Comparison of ENCODE assay signal across 13 mouse cellular contexts in the genomic region with DNA sequence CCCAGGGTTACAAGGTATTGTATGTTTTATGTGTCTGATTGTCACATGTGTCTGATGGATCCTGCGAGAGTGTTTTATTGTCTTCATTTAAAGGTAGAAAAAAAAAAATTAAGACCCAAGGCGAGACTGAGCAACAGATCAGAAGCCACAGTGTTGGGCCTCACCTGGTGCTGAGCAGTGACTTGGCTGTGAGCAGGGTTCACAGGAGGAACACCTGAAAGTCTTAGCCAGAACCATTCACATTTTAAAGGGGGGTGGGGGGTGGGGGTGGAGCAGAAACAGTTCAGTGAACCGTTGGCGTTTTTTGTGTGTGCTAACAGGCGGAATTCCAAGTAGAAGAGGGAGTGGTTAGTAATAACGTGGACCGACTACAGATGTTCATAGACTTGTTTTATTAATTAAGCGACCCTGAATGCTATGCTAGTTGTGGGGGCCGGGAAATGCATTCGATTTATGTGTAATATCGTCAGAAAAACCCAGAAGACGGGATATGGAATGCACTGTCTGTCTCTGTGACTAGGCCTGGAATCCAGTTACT.
DNase-seq lines count a peak whose midpoint lies in the region; ATAC-seq and TF ChIP-seq lines count a peak whose summit lies in the region.
"Had no signal": no experiment of that assay in that cellular context is flagged by ENCODE, and none has a peak within 500 bp of the region (broad histone marks: within the 10 kb centered on the region; RNA-seq: fewer than 3 reads in every experiment).

No protein-coding gene starts in this region.

- H3K27me3 ChIP-seq in forebrain, embryonic 10.5 days (ENCODE audit: poor library complexity, severe bottlenecking): no peaks in the 10 kb centered on the region
- no peaks in the 10 kb centered on the region for H3K27me3 ChIP-seq in forebrain, postnatal 0 days (ENCODE audit: insufficient read depth, low read length)
- H3K27me3 ChIP-seq in forebrain, embryonic 16.5 days (replicated peaks; ENCODE audit: control insufficient read depth, insufficient read depth, low read length): no peaks in the 10 kb centered on the region
- H3K27me3 ChIP-seq in limb, embryonic 15.5 days: no peaks in the 10 kb centered on the region
- H3K27me3 ChIP-seq: liver, embryonic 15.5 days had no signal

- no peaks in the 10 kb centered on the region for H3K9me3 ChIP-seq in forebrain, embryonic 10.5 days
- H3K9me3 ChIP-seq in forebrain, postnatal 0 days (ENCODE audit: low read length): no peaks in the 10 kb centered on the region
- no peaks in the 10 kb centered on the region for H3K9me3 ChIP-seq in forebrain, embryonic 16.5 days (ENCODE audit: control insufficient read depth, low read length)
- H3K9me3 ChIP-seq in limb, embryonic 15.5 days: no peaks in the 10 kb centered on the region
- H3K9me3 ChIP-seq: liver, embryonic 15.5 days had no signal

- peaks cover 48% of the 10 kb centered on the region for H3K4me1 ChIP-seq in forebrain, embryonic 10.5 days
- peaks cover 8% of the 10 kb centered on the region for H3K4me1 ChIP-seq in forebrain, postnatal 0 days (ENCODE audit: insufficient read depth)
- H3K4me1 ChIP-seq in forebrain, embryonic 16.5 days (replicated peaks; ENCODE audit: control insufficient read depth, insufficient read depth, low read length): peaks cover 13% of the 10 kb centered on the region
- H3K4me1 ChIP-seq in limb, embryonic 15.5 days: peaks cover 37% of the 10 kb centered on the region
- H3K4me1 ChIP-seq: liver, embryonic 15.5 days had no signal

- H3K27ac ChIP-seq in forebrain, embryonic 10.5 days: peak overlapping the region; percentile 84
- H3K27ac ChIP-seq in forebrain, postnatal 0 days (ENCODE audit: low read depth, low read length): no peak overlapping the region
- no peak overlapping the region for H3K27ac ChIP-seq in forebrain, embryonic 16.5 days (ENCODE audit: low read length)
- peak overlapping the region; percentile 74; the same call in 1 of the 2 replicates for H3K27ac ChIP-seq in limb, embryonic 15.5 days
- H3K27ac ChIP-seq: liver, embryonic 15.5 days had no signal

- no peak for DNase-seq in forebrain, embryonic 10.5 days (ENCODE audit: extremely low spot score, low spot score)
- no peak for DNase-seq in forebrain, postnatal 0 days
- peak; percentile 7 for DNase-seq in ES-CJ7 (ENCODE audit: low read depth, low spot score)
- DNase-seq in adrenal gland, postnatal 25 days: no peak
- DNase-seq in urinary bladder, postnatal 14 days (ENCODE audit: low spot score): no peak
- DNase-seq in MN1 (ENCODE audit: low spot score): no peak
- DNase-seq: adrenal gland, adult 2 months; cerebellum, adult 11 months; layer of hippocampus, postnatal 36 days; thymus, adult 2 months had no signal

- H3K36me3 ChIP-seq in forebrain, embryonic 10.5 days (replicated peaks): no peaks in the 10 kb centered on the region
- H3K36me3 ChIP-seq in forebrain, postnatal 0 days (ENCODE audit: insufficient read depth): no peaks in the 10 kb centered on the region
- no peaks in the 10 kb centered on the region for H3K36me3 ChIP-seq in forebrain, embryonic 16.5 days (ENCODE audit: control insufficient read depth, insufficient read depth)
- no peaks in the 10 kb centered on the region for H3K36me3 ChIP-seq in limb, embryonic 15.5 days
- H3K36me3 ChIP-seq: liver, embryonic 15.5 days had no signal

- H3K4me2 ChIP-seq in forebrain, postnatal 0 days (ENCODE audit: low read depth): no peak overlapping the region
- H3K4me2 ChIP-seq in forebrain, embryonic 16.5 days (ENCODE audit: low read length): no peak overlapping the region
- no peak overlapping the region for H3K4me2 ChIP-seq in limb, embryonic 15.5 days
- H3K4me2 ChIP-seq: liver, embryonic 15.5 days had no signal

- ATAC-seq in forebrain, postnatal 0 days: no peak
- ATAC-seq in forebrain, embryonic 16.5 days: 0 out of 2 replicates have a peak, but pooled peaks have one; percentile 12
- 0 out of 2 replicates have a peak, but pooled peaks have one; percentile 48 for ATAC-seq in limb, embryonic 15.5 days (ENCODE audit: insufficient number of reproducible peaks, low FRiP score, low TSS enrichment, low read depth)

- WGBS in forebrain, embryonic 10.5 days: 24% methylated on average over 12 of the region's 12 CpGs
- WGBS in forebrain, postnatal 0 days: 22% methylated on average over 12 of the region's 12 CpGs
- 19% methylated on average over 12 of the region's 12 CpGs for WGBS in forebrain, embryonic 16.5 days
- WGBS in limb, embryonic 15.5 days: 14% methylated on average over 12 of the region's 12 CpGs

- TF ChIP-seq CTCF in forebrain, postnatal 0 days (IDR thresholded peaks at IDR 0.05; ENCODE audit: low read depth): no peak

- no peak overlapping the region for H3K4me3 ChIP-seq in forebrain, embryonic 10.5 days
- H3K4me3 ChIP-seq in forebrain, postnatal 0 days (ENCODE audit: low read depth, low read length): no peak overlapping the region
- no peak overlapping the region for H3K4me3 ChIP-seq in forebrain, embryonic 16.5 days (replicated peaks; ENCODE audit: low read length)
- H3K4me3 ChIP-seq in limb, embryonic 15.5 days: no peak overlapping the region
- H3K4me3 ChIP-seq: liver, embryonic 15.5 days had no signal

- H3K9ac ChIP-seq in forebrain, postnatal 0 days: no peak overlapping the region; the same call in 1 of the 2 replicates
- H3K9ac ChIP-seq in forebrain, embryonic 16.5 days (replicated peaks; ENCODE audit: low read depth, low read length): no peak overlapping the region
- H3K9ac ChIP-seq in limb, embryonic 15.5 days: no peak overlapping the region
- H3K9ac ChIP-seq: liver, embryonic 15.5 days had no signal

Comparison
In these comparisons a context has a peak if more than half of its experiments do, and no peak if none do; other contexts are left out.
1. H3K27ac ChIP-seq: peak in forebrain, embryonic 10.5 days (single experiment) and limb, embryonic 15.5 days (single experiment); none in forebrain, postnatal 0 days (single experiment) and forebrain, embryonic 16.5 days (single experiment).